Mouse (Mus musculus) splenic B cell, adult 2 months (primary cell): ENCODE measurements around the gene Gpx2.
"Not testable (repeated sequence)": the region's sequence is repeated elsewhere in the genome, so short reads cannot be mapped to it uniquely, and the experiment has no call there.

Experiments
- DNase-seq: peaks from one replicate; pipeline ENCODE4 v3.0.0-alpha.2; 2011; ENCODE audit warnings: low read depth, low spot score
- H3K27me3 ChIP-seq: 2 replicates; pipeline ENCODE4 v1.6.1; 2012; ENCODE audit warnings: mild to moderate bottlenecking, low read length, moderate library complexity, mixed read lengths; ENCODE audit not compliant: control insufficient read depth, poor library complexity, insufficient read depth, severe bottlenecking
- H3K36me3 ChIP-seq: 2 replicates; pipeline ENCODE4 v1.6.1; 2012; ENCODE audit warnings: mild to moderate bottlenecking, low read length, moderate library complexity, mixed read lengths; ENCODE audit not compliant: control insufficient read depth, poor library complexity, insufficient read depth, severe bottlenecking

Gene Gpx2

GRCm38 (mm10) chr12:76817176-76817575 is 21.8 kb upstream of the Gpx2 start:
- no peak for DNase-seq

GRCm38 (mm10) chr12:76816720-76817119 is 21.4 kb upstream of the Gpx2 start:
- no peak for DNase-seq
- Histone ChIP-seq H3K27me3 (no peaks in the 10 kb centered on the region), H3K36me3 (no peaks in the 10 kb centered on the region)

More at GRCm38 (mm10) chr12:76817176-76817575, 21.8 kb upstream of the Gpx2 start:
- Histone ChIP-seq H3K27me3 (no peaks in the 10 kb centered on the region), H3K36me3 (no peaks in the 10 kb centered on the region)

GRCm38 (mm10) chr12:76814120-76814519 is 18.8 kb upstream of the Gpx2 start:
- no peaks in the 10 kb centered on the region for H3K36me3 ChIP-seq
- H3K27me3 ChIP-seq, result no peaks in the 10 kb centered on the region
- no peak for DNase-seq

GRCm38 (mm10) chr12:76813543-76813942 is 18.2 kb upstream of the Gpx2 start:
- H3K36me3 ChIP-seq, result no peaks in the 10 kb centered on the region
- H3K27me3 ChIP-seq, result no peaks in the 10 kb centered on the region
- DNase-seq, result no peak

- no peaks in the 10 kb centered on the region for H3K36me3 ChIP-seq
- DNase-seq, result no peak
- H3K27me3 ChIP-seq, result no peaks in the 10 kb centered on the region
Observed at GRCm38 (mm10) chr12:76811006-76811405, 15.7 kb upstream of the Gpx2 start.

- DNase-seq, result no peak
- H3K36me3 ChIP-seq, result no peaks in the 10 kb centered on the region
- no peaks in the 10 kb centered on the region for H3K27me3 ChIP-seq
Observed at GRCm38 (mm10) chr12:76810491-76810890, 15.1 kb upstream of the Gpx2 start.

GRCm38 (mm10) chr12:76807796-76808195 is 12.4 kb upstream of the Gpx2 start:
- DNase-seq, result no peak
- no peaks in the 10 kb centered on the region for H3K36me3 ChIP-seq
- H3K27me3 ChIP-seq, result no peaks in the 10 kb centered on the region

GRCm38 (mm10) chr12:76805056-76805811 is 9.9 kb upstream of the Gpx2 start:
- H3K27me3 ChIP-seq, result no peaks in the 10 kb centered on the region
- no peak for DNase-seq

GRCm38 (mm10) chr12:76803700-76804252 is 8.4 kb upstream of the Gpx2 start:
- Histone ChIP-seq H3K36me3 (no peaks in the 10 kb centered on the region), H3K27me3 (no peaks in the 10 kb centered on the region)
- peak; percentile 63 for DNase-seq

More at GRCm38 (mm10) chr12:76805056-76805811, 9.9 kb upstream of the Gpx2 start:
- H3K36me3 ChIP-seq, result no peaks in the 10 kb centered on the region

GRCm38 (mm10) chr12:76803028-76803427 is 7.7 kb upstream of the Gpx2 start:
- Histone ChIP-seq H3K36me3 (no peaks in the 10 kb centered on the region), H3K27me3 (no peaks in the 10 kb centered on the region)
- no peak for DNase-seq

- H3K27me3 ChIP-seq, result no peaks in the 10 kb centered on the region
- no peaks in the 10 kb centered on the region for H3K36me3 ChIP-seq
- no peak for DNase-seq
Observed at GRCm38 (mm10) chr12:76798008-76798720, 2.8 kb upstream of the Gpx2 start.

GRCm38 (mm10) chr12:76796938-76797539 is 1.7 kb upstream of the Gpx2 start:
- no peak for DNase-seq

GRCm38 (mm10) chr12:76792540-76792939 is 2.8 kb downstream of the Gpx2 start:
- H3K27me3 ChIP-seq, DNase-seq, H3K36me3 ChIP-seq: not testable (repeated sequence)

More at GRCm38 (mm10) chr12:76796938-76797539, 1.7 kb upstream of the Gpx2 start:
- Histone ChIP-seq H3K36me3 (no peaks in the 10 kb centered on the region), H3K27me3 (no peaks in the 10 kb centered on the region)

- no peaks in the 10 kb centered on the region for H3K36me3 ChIP-seq
- H3K27me3 ChIP-seq, result no peaks in the 10 kb centered on the region
- DNase-seq, result no peak
Observed at GRCm38 (mm10) chr12:76790446-76791084, 4.8 kb downstream of the Gpx2 start.
